Mouse (Mus musculus) natural killer cell, adult 2 months (primary cell): ENCODE measurements around the gene Aldoc.

Experiments
- DNase-seq, 2 experiments: peaks; one replicate each; pipeline ENCODE4 v3.0.0; 2022; ENCODE audit warnings: low spot score in 2 of 2

Aldoc gene

DNA sequence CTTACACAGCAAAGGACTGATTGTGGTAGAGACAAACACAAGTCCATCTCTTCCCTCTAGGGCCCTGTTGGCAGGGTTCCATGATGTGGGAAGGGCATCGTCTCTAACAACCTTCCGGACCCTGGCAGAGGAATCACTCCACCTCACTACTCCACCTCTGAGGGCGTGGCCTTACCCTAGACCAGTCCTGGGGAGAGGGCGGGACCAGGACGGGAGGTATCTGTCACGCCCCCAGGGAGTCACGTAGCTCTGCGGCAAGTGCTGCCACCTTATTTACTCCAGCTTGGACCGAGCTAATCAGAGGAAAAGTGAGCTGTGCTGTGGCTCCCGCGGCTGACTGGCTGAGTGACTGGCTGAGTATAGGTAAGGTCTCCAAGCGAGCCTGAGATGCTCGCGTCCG is at the start of gene Aldoc:
TSS of gene Aldoc (plus strand) at position 109 of the 400 bp plus-strand sequence.
- DNase-seq, result peak; percentile 78 to 87

DNA sequence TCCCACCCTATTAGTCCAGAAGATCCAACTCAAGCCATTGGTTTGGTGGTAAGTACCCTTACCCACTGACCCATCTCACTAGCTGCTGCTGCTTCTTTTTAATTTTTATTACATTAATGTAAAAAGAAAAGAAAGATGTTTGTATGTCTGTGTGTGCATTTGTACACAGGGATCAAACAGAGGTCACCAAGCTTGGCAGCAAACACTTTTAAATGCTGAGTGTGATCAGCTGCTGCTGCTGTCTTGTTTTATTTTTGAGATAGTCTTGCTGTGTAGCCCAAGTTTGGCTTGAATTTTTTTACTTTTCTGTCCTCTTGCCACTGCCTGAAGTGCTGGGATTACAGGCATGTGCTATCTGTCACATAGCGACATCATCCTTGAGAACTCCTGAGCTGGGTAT is 47.2 kb upstream of the Aldoc start:
- no peak for DNase-seq

- DNase-seq, result peak in 1 of 2 experiments; percentile 11
Measured at GRCm38 (mm10) chr11:78276169-78276568, 46.6 kb upstream of the Aldoc start.

DNA sequence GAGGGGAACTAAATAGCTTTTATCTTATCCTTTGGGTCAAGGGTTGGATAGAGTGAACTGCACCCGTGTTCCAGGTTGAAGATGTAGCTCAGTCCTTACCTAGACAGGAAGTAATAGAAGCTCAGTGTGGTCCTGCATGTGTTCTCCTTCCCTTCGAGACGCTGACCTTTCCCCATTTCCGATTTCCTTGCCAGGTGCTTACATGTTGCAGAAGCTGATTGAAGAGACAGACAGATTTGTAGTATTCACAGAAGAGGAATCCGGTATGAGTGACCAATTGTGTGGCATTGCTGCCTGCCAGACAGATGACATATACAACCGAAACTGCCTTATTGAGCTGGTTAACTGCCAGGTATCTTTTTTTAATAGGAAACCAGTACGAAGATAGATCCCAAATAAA is 43.9 kb upstream of the Aldoc start:
- DNase-seq, result no peak

- no peak for DNase-seq
Measured at GRCm38 (mm10) chr11:78279586-78279985, 43.2 kb upstream of the Aldoc start.

GRCm38 (mm10) chr11:78289146-78289763 is 33.5 kb upstream of the Aldoc start:
- DNase-seq, result no peak

- no peak for DNase-seq
Measured at GRCm38 (mm10) chr11:78290654-78291053, 32.1 kb upstream of the Aldoc start, which contains the start of gene BC030499. Gene BC030499, plus strand, starts transcription at chr11:78290841.

GRCm38 (mm10) chr11:78294585-78294984 is 28.2 kb upstream of the Aldoc start:
- no peak for DNase-seq

DNA sequence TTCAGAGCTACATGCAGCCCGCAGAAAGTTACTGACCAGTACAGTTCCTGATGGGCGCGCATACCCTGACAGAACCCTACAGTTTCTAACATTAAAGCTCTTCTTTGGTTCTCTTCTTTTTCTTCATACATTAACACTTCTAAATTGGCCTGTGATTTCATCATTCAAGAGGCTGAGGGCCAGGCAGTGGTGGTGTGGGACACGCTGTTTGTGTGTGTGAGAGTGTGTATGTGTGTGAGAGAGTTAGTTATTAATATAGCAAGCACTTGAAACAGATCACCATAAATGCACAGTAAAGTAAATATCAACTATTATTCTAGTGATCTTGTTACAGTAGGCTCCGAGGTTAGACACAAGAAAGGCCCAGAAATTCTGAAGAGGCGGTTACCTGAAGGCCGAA is 21.9 kb upstream of the Aldoc start:
- DNase-seq, result no peak

DNA sequence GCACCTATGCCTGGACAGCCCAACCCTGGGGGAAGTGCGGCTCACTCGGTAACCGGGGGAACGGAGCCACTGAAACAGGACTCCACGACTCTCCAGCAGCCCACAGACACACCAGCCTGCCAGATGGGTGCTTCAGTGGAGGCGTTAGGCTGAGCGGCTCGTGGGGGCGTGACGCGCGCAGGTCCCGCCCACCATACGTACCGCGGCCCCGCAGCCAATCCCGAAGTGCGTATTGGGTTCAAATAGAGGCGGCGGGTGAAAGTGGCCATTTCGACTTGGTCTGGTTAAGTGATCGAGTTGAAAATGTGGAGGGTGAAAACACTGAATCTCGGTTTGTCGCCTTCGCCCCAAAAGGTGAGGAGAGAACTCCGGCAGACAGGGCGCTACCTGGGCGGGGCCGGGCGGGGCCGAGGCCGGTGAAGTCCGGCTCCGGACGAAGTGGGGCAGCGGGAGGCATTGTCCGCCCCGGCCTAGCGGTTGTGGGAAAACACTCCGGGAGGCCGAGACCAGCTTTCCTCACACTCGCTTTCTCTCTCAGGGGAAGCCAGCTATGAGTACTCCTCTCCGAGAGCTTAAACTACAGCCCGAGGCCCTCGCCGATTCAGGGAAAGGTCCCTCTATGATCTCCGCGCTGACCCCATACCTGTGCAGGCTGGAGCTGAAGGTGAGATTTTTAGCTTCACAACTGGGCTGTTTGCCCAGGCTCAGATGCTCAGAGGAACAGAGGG is 21.2 kb upstream of the Aldoc start, which contains the start of gene Spag5:
TSS of gene Spag5 (plus strand) at position 173 of the 728 bp plus-strand sequence.
- peak; percentile 86 for DNase-seq

- DNase-seq, result no peak
Measured at GRCm38 (mm10) chr11:78305272-78305671, 17.5 kb upstream of the Aldoc start.

GRCm38 (mm10) chr11:78310861-78311511 is 11.8 kb upstream of the Aldoc start:
- DNase-seq, result no peak

- DNase-seq, result no peak
Measured at GRCm38 (mm10) chr11:78313662-78314061, 9.1 kb upstream of the Aldoc start.

GRCm38 (mm10) chr11:78318411-78318810 is 4.4 kb upstream of the Aldoc start:
- no peak for DNase-seq

GRCm38 (mm10) chr11:78322076-78322831 is 514 bp upstream of the Aldoc start:
- DNase-seq, result no peak

GRCm38 (mm10) chr11:78324000-78324785 is 1.4 kb downstream of the Aldoc start:
- DNase-seq, result no peak

GRCm38 (mm10) chr11:78324965-78325364 is 2.2 kb downstream of the Aldoc start:
- DNase-seq, result no peak

DNA sequence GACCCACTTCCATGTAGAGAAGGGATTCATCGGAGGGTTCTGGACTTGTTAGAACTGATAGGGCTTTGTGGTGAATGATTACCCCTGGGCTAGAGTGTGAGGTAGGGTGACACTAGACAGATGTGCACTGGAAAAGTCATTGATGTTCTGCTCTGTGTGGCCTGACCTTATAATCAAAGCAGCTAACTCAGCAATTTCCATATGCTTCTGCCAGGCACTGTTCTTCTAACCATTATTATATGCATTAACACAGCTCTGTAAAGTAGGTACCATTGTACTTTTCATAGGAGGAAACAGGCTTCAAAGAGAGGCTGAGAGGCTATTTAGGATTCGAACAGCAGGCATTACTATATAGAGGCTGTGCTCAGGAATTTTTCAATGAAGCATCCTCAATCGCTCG is 4.4 kb downstream of the Aldoc start:
- no peak for DNase-seq

DNA sequence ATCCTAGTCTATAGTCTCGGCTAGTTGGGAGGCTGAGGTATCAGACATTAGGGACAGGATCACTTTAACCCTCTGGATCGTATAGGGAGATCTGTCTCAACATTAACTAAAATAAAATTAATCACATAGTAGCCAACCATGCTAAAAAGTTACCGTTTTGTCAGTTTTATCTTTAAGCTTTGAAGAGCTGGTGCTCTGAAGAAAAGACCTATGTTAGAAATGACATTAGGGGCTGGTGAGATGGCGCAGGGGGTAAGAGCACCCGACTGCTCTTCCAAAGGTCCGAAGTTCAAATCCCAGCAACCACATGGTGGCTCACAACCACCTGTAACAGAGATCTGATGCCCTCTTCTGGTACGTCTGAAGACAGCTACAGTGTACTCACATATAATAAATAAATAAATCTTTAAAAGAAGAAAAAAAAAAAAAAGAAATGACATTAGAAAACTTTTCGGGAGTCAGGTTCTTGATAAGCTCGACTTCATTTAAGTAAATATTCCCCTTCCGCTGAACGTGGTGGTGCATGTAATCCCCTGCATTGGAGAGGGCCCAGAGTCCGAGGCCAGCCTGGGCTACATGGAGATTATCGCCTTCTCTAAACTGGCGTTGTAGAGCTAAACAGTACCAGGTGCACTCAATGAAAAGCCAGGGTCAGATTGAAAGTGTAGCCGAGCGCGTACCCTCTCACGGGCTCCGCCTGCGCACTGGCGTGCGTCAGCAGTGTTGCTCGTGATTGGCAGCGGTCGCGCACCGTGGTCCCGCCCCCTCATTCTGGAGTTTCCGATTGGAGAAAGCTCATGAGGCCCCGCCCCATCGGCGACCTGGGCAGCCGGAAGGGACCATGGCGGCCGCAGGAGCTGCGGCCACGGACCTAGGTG is 5.1 kb downstream of the Aldoc start, which contains the start of gene Pigs:
TSS of gene Pigs (plus strand) at position 782 of the 878 bp plus-strand sequence.
- DNase-seq, result peak; percentile 94

- no peak for DNase-seq
Measured at GRCm38 (mm10) chr11:78328512-78329056, 5.8 kb downstream of the Aldoc start.
